ENCODE assay signal across 8 mouse cellular contexts in genomic region chrX:95443390-95443789, GRCm38 (mm10). TPM values are rescaled to one million over a fixed set of nuclear protein-coding genes. Genes with fewer than 3 reads are reported as not detected.
A peak's percentile ranks its signal among the peaks of the same experiment; 100 is the strongest.
DNase-seq lines count a peak whose midpoint lies in the region; ATAC-seq lines count a peak whose summit lies in the region.

No protein-coding gene starts in this region.

- peak overlapping the region; percentile 75 for H3K9ac ChIP-seq in forebrain, embryonic 16.5 days (replicated peaks; ENCODE audit: low read depth, low read length)
- peak overlapping the region; percentile 58 for H3K9ac ChIP-seq in limb, embryonic 12.5 days (replicated peaks)

- peak overlapping the region; percentile 64 for H3K4me2 ChIP-seq in forebrain, embryonic 16.5 days (ENCODE audit: low read length)
- H3K4me2 ChIP-seq in limb, embryonic 12.5 days: peak overlapping the region; percentile 58

- H3K27ac ChIP-seq in forebrain, embryonic 16.5 days (ENCODE audit: low read length): no peak overlapping the region
- peak overlapping the region; percentile 81; the same call in 1 of the 2 replicates for H3K27ac ChIP-seq in limb, embryonic 12.5 days

- no peak for ATAC-seq in forebrain, embryonic 16.5 days
- ATAC-seq in limb, embryonic 12.5 days (ENCODE audit: insufficient number of reproducible peaks, insufficient read depth, low FRiP score, low TSS enrichment, low read depth): no peak

- no peaks in the 10 kb centered on the region for H3K9me3 ChIP-seq in forebrain, embryonic 16.5 days (ENCODE audit: control insufficient read depth, low read length)
- H3K9me3 ChIP-seq in limb, embryonic 12.5 days: no peaks in the 10 kb centered on the region

- H3K36me3 ChIP-seq in forebrain, embryonic 16.5 days (ENCODE audit: control insufficient read depth, insufficient read depth): no peaks in the 10 kb centered on the region
- no peaks in the 10 kb centered on the region for H3K36me3 ChIP-seq in limb, embryonic 12.5 days

- H3K4me3 ChIP-seq in forebrain, embryonic 16.5 days (replicated peaks; ENCODE audit: low read length): peak overlapping the region; percentile 67
- H3K4me3 ChIP-seq in limb, embryonic 12.5 days (replicated peaks): peak overlapping the region; percentile 55

- 26% methylated on average over 12 of the region's 12 CpGs for WGBS in forebrain, embryonic 16.5 days
- 21% methylated on average over 12 of the region's 12 CpGs for WGBS in limb, embryonic 12.5 days

- H3K4me1 ChIP-seq in forebrain, embryonic 16.5 days (replicated peaks; ENCODE audit: control insufficient read depth, insufficient read depth, low read length): peaks cover 14% of the 10 kb centered on the region
- no peaks in the 10 kb centered on the region for H3K4me1 ChIP-seq in limb, embryonic 12.5 days (replicated peaks)

- no peaks in the 10 kb centered on the region for H3K27me3 ChIP-seq in forebrain, embryonic 16.5 days (replicated peaks; ENCODE audit: control insufficient read depth, insufficient read depth, low read length)
- peaks cover 22% of the 10 kb centered on the region; the same call in 1 of the 2 replicates for H3K27me3 ChIP-seq in limb, embryonic 12.5 days

- DNase-seq in kidney, adult 11 months: peak; percentile 6
- DNase-seq in kidney, adult 18-20 months: no peak
- DNase-seq in adipocyte (ENCODE audit: low spot score): peak; percentile 36
- DNase-seq in retina, postnatal 1 day: peak; percentile 26
- no peak for DNase-seq in frontal cortex, postnatal 10 days (ENCODE audit: low spot score in 2 of 2)
- no peak for DNase-seq in layer of hippocampus, postnatal 25 days (ENCODE audit: extremely low spot score in 1 of 2, low spot score in 1 of 2)

RNA-seq across cellular contexts. Expression of gene Amer1, which starts 1.3 kb away (rescaled TPM):
- 12.3 and 12.7 TPM in 2 replicates for polyA plus RNA-seq in forebrain, embryonic 16.5 days (2015; fragmentation: Nextera tagmentation; extraction: Ambion mirVana)
- 13.1 and 13.5 TPM in 2 replicates for polyA plus RNA-seq in limb, embryonic 12.5 days (2016; fragmentation: Nextera tagmentation; extraction: Ambion mirVana)
- total RNA-seq in layer of hippocampus, postnatal 25 days (2021): 1 to 10 TPM; 5.6 to 6.3 TPM

Comparison
In these comparisons a context has a peak if more than half of its experiments do, and no peak if none do; other contexts are left out.
1. DNase-seq: peak in kidney, adult 11 months (single experiment), adipocyte (single experiment) and retina, postnatal 1 day (single experiment); none in kidney, adult 18-20 months (single experiment), frontal cortex, postnatal 10 days (0 of 2) and layer of hippocampus, postnatal 25 days (0 of 2).